Mouse (Mus musculus) ES-CJ7 (cell line): Measurements from ENCODE around the gene Smim14.
"Not testable (repeated sequence)": the region's sequence is repeated elsewhere in the genome, so short reads cannot be mapped to it uniquely, and the experiment has no call there.

Source experiments
- DNase-seq: peaks from one replicate; pipeline ENCODE4 v3.0.0; 2011; ENCODE audit warnings: low read depth, low spot score

Gene Smim14

DNA sequence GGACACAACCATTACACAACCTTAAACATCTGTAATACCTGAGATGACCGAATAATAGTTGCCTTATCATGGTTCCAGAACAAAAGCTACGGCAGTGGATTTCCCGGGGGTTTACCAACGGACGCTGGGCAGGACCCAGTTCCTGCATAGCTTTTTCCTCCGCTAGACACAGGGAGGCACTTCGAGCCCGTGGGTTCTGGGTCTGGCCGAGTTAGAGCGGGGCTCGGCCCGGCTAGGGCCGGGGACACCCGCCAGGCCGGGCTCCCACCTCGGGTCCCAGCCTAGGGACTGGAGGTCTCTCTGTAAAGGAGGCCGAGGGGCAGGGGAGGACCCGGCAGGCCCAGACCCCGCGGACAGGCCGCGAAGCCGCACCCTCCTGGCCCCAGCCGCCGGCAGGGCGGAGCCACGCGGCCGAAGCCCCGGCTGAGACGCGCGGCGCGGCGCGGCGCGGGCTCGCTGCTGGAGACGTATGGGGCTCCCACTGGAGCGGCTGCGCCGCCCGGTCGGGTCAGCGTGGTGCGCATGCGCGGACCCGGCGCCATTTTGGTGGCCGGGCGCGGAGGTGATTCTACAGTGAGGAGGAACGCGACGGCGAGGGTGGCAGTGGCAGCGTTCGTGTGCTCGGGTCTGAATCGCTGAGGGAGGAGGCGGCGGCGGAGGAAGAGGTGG, at the start of gene Smim14, which contains the start of gene Ube2k:
Gene Smim14 (minus strand): TSS at position 434 of the 669 bp plus-strand sequence.
Gene Ube2k (plus strand): TSS at position 483 of the 669 bp plus-strand sequence.
- peak; percentile 90 for DNase-seq

DNA sequence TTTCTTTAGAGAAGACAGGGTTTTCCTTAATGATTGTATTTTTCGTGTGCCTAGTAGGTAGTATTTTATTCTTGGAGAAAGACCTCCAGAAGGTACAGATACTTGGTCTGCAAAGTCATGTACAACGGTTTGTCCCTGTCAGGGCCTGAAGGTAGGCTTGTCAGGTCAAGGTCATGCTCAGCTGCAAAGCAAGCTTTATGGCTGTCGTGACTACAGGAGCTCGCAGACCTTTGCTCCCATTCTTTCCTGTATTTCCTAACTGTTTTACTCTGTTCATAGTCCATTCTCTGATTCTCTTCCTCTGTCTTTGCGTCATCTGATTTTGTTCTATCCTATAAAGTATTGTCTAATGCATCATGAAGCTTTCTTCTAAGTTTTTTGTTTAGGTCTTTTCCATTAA, 49.3 kb upstream of the Smim14 start:
- no peak for DNase-seq

DNA sequence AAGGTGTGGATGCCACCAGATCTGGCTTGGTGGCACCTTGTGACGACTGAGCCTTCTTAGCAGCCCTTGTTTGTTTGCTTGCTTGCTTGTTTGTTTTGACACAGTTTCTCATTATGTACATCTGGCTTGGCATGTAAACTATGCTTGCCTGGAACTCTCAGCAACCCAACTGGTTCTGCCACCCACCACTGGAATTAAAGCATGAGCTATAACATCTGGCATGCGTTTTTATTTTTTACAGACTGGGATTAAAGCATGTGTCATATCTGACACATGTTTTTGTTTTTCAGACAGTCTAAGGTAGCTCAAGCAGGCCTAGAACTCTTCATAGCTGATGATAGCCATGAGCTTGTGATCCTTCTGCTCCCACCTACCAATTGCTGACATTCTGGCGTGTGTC, 41.6 kb upstream of the Smim14 start:
- no peak for DNase-seq

DNA sequence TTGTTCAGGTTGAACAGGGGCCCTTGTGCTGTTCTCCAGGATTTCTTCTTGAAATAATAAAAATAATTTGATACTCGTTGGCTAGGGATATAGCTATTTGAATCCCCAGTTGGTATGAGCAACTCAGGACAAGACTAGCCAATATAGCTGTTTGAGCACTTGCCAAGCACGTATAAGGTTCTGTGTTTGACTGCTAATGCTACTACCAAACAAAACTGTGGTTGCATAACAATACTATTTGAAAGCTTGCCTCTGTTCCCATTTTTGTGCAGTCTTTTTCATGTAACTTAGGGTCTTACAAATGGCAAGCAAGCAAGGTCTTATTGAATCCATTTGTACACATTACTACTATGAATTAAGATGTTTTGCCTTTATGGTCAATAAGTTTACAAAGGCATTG, 38.9 kb upstream of the Smim14 start:
- DNase-seq, result no peak

DNA sequence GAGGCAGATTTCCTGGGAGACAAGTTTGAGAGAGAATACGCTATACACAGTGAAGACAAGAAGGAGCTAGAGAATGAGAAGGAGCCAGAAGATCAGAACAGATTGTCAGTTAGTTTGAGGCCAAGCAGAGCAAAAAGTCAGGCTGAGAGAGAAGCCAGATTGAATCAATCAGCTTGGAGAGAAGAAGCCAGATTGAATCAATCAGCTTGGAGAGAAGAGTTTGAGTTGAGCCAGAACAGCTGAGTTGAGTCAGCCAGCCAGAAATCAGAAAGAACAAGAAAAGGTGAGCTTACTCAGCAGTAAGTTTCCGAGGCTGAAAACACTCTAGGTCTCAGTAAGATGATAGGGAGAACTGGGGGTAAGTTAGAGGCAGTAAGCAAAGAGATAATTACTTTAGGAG, 37.9 kb upstream of the Smim14 start:
- DNase-seq, result no peak

DNA sequence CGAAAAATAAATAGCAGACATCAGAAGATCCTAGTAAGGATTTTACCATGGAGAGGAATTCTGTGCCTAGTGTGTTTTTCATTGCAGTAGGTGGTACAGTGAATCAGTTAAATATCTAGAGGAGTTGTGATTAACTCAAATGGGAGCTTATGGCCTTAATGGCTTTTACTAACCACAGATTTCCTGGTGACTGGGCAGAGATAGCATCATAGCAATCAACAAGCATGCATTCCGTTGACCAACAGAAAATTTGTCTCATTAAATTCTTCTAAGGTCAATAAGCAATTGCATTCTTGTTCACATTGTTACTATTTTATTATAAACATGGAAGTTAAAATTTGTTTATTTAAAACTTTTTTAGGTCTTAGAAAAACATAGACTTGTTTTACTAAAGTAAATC, 28.5 kb upstream of the Smim14 start:
- no peak for DNase-seq

DNA sequence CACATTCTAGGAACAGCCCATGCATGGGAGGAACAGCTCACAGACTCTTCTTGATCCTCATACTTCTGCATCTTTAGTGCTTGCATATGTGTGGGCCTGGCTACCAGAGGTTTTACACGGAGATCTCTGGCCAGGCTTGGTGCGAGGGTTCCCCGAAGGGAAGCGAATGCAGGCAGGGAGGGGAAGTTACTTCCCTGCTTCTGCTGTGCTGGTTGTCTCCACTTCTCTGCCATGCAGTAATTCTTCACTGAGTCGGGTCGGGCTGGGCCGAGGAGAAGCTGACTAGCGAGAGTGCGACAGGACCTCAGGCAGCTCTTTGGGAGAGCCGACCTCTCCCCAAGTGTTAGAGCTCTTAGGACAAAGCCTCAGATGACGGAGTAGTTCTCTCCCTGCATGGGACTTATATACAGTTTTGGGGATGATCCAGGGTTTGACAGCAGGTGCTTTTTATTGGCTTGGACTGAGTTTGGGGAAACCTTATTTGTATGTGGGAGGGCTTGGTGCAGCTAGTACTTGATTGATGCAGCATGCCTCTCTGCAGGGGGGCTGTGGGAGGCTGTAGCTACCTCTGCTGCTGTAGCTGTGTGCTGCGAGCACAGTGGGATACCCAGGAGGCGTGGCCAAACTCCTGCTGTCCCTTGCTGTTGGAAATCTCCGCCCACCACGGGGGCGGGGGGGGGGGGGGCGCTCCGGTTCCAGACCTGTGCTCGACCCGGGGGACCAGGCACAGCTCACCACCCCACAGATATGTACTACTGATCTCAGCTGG, 24.3 kb upstream of the Smim14 start:
- peak; percentile 91 for DNase-seq

DNA sequence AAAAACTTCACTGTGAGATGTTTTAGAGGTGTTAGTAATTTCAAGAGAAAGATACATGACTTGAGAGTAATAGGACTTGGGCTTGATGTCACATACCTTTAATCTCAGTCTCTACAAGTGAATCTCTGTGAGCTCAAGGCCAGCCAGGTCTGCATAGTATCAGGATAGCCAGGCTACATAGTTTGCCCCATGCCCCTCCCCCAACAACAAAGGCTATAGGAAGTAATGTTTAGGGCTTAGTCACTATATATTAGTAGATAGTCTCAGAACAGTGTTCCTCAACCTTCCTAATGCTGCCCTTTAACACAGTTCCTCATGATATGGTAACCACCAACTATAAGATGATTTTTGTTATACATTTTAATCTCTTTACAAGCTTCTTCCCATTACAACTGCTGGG, 20.1 kb upstream of the Smim14 start:
- DNase-seq, result no peak

DNA sequence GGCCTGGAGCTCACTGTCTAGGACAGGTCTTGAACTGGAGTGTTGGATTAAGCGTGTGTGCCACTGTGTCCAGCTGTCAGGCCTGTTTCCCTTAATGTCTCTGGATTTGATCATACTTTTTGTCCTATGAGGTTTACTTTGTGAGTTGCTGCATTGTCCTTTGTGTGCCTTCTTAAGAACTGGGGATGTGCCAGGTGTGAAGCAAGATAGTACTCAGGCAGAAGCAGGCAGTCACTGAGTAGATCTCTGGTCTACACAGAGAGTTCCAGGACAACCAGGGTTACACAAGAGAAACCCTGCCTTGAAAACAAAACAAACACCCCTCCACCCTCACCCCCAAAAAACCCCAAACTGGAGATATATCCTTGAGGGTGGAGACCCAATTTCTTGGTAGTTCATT, 12.7 kb upstream of the Smim14 start:
- DNase-seq, result no peak

DNA sequence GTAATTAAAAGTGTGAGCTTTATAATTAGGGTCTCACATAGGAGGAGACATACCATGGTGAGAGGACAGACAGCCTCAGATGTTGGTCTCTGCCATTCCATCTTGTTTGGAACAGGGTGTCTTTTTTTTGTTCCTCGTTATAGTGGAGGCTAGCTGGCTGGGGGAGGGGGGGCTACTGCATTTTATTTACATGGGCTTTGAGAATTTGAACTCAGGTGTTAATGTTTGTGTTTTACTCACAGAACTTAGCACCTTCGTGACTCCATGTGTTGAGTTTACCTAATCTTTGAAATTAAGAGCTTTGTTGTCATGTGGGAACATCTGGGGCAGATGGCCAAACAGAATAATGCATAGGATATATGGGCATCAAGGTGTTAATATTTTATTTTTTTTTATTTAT, 7.6 kb upstream of the Smim14 start:
- no peak for DNase-seq

DNA sequence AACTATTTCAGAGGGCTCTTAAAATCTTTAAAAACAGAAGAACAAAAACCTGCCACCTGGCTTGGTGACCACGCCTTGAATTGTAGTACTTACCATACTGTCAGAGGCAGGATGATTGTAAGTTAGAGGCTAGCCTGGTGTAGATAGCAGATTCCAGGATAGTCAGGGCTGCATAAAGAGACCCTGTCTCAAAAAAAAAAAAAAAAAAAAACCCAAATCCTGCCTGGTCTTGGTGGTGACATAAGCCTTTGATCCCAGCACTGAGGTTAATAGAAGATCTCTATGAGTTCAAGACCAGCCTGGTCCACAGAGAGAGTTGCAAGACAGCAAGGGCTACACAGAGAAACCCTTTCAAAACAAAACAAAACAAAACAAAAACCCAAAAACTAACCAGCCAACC, 6.5 kb upstream of the Smim14 start:
- no peak for DNase-seq

DNA sequence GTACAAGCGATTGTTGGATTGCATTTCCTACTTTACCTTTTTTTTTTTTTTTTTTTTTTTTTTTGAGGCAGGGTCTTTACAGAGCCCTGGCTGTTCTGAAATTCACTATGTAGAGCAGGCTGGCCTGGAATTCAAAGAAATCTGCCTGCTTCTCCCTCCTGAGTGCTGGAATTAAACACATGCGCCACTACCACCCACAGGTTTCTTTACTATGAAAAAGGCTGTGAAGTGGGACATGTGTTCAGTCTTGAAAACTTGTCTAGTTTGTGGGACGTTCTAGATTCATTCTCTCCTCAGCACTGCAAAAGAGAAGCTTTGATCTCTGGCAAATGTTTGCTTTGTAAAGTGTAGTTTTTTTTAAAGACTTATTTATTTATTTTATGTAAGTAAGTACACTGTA, 4.9 kb upstream of the Smim14 start:
- DNase-seq, result no peak

DNA sequence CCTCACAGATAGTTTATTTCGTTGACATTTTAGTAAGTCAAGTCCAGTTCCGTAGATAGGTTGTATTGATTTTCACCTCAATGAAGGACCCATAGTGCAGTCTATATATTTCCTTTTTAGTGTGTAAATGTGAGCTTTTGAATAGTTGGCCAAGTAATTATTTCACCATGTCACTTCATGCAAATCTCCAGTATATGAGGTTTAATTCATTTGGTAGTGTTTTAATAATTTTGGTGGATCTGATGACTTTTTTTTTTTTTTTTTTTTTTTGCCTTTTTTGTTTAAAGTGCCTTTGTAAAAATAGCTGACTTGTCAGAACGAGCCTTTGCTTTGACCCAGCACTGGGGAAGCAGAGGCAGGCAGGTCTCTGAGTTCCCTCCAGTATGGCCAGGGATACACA, 2.8 kb upstream of the Smim14 start:
- no peak for DNase-seq

DNA sequence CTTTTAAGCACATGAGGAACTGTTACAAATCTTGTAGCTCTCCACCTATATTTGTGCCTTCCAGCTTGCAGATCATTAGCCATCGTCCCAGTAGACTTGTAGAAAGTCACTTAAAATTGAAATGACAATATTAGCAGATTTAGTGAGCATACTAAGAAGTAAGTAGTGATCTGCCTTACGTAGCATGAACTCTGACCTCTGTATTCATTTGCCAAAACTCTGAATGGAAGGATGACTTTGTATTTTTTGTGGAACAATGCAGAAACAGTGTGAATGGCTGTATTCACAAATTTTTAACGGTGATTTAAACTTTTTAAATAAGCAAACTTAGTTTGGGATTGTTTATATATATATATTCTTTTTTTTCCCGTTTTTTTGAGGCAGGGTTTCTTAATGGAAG, 1.8 kb upstream of the Smim14 start:
- DNase-seq, result no peak

DNA sequence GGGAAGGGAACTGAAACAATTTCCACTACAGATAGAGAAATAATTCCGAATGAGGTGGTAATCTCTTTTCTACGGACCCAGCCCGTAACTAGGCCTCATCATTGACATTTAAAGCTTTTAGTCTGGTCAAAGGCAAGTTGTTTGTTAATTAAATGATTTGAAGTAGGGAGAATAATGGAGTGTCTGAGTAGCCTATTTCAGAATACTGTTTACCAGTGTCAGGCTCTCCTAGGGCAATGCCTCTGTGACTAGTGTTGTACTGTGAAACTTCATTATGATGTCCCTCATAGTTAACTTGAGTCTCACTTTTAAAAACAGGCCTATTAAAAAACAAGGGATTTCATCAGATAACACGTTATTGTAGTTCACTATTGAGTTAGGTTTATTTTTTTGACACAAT, 1.1 kb upstream of the Smim14 start:
- DNase-seq, result no peak

DNA sequence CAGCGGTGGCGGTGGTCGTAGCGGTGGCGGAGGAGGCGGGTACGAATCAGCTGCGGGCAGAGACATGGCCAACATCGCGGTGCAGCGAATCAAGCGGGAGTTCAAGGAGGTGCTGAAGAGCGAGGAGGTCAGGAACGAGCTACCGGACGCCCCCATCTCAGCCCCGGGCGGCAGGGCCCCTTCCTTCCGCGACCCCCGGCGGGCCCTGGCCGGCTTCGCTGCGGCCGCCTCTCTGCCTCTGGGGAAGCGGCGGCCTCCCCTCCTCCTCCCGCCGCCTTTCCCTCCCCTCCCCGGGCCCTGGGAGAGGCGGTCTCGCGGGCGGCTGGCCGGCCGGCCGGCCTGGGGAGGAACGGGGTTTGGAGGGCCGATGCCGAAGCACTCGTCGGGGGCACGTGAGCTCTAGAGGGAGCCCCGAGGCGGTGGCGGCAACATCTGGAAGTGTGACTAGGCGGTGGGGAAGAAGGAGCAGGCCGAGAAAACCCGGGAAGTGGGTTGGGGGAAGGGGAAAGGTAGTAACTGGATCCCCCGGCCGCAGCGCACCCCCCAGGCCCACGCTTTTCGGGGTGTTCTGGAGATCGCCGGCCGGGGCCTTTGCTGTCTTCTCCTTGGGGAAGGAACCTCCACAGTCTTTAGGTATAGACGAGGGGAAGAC, 562 bp upstream of the Smim14 start:
- peak; percentile 69 for DNase-seq

DNA sequence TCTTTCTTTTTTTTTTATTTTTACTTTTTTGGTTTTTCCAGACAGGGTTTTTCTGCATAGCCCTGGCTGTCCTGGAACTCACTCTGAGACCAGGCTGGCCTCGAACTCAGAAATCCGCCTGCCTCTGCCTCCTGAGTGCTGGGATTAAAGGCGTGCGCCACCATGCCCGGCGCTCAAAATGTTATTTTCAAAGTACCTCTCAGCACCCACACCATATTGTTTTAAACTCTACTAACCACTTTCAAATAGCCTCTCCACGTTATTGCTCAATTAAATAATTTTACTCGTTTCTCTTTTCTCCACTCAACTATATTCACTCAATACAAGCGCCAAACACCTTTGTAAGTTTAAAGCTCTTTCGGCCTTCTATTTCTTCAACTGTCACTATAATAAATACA, 917 bp downstream of the Smim14 start:
- DNase-seq, result not testable (repeated sequence)

DNA sequence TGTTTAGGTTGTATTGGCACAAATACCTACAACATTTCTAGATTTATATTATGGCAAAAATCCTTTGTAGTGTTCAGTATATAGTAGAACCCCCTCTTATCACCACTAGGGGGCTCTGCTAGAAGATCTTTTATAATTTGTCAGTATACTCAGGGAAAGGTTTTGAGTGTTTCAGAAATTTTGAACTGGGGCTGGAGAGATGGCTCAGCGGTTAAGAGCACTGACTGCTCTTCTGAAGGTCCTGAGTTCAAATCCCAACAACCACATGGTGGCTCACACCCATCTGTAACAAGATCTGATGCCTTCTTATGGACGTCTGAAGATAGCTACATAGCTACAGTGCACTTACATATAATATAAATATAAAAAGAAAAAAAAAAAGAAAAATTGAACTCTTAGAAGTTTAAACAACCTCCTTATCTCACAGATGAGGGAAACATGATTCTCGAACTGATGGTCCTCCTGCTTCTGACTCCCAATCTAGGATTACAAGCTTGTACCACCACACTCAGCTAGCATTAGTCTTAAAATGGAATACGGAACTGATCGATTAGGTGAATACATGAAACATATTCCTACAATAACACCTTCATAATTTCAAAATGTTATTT, 1.4 kb downstream of the Smim14 start:
- peak; percentile 25 for DNase-seq

DNA sequence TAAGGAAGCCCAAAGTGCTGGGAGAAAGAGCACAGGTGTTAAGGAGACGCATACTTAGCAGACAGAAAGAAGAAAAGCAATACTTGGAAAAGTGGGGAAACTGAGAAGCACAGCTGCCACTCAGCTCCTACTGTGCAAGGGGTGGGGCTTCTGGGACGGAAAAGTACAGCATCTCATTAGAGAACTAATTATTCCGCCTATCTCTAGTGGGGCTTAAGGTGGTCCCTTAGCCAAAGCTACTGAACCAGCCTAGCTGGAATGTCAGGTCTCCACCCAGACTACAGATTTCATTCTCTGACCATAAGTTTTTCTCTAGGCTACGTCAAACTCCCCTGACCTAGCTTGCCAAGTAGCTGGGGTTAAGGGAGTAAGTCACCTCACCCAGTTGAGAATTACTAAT, 2.5 kb downstream of the Smim14 start:
- DNase-seq, result peak; percentile 48

DNA sequence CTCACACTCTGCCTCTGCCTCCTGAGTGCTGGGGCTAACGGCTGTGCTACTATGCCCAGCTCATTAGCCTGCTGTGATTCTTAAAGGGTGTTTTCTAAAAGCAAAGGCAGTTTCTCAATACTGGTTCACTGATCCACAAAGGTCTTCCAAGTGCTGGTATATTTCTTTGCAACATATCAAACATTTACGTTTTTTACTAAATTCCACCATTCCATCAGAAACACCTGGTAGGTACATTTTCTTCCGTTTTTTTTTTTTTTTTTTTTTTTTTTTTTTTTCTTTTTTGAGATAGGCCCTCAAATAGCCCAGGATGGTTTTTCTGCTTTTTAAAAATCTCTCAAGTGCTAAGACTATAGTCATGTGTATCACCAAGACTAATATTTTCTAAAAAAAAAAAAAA, 5.7 kb downstream of the Smim14 start:
- DNase-seq, result no peak

DNA sequence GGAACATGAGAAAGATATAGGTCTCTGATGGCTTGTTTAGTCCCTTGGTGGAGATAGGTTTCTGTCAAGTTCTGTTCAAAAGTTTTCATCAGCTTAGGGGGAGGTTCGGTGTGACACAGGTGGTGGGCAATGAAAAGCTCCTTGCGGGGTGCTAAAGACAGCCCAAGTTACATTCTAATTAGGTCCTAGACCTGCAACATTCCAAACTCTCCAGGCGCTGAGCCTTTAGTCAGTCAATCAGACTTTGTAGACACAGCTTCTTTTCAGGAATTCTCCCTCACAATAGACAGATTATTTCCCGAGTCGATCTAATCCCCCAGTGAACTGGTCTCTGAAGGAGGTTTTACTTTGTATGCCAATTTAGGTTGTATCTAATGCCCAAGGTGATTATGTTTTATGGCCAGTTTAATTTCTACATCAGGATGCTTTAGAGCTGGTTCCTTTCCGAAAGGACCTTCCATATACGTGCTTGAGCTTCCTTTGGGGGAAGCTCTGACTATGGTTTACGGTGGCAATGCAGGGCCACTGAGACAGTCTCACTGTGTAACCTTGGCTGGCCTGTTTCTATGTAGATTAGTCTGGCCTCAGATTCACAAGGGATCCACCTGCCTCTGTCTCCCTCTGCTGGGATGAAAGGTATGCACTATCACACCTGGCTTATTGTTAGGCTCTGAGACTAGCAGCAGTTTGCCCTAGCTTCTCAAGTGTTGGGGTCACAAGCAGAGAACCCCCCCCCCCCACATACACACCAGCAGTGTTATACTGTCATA, 11.1 kb downstream of the Smim14 start:
- DNase-seq, result peak; percentile 84

DNA sequence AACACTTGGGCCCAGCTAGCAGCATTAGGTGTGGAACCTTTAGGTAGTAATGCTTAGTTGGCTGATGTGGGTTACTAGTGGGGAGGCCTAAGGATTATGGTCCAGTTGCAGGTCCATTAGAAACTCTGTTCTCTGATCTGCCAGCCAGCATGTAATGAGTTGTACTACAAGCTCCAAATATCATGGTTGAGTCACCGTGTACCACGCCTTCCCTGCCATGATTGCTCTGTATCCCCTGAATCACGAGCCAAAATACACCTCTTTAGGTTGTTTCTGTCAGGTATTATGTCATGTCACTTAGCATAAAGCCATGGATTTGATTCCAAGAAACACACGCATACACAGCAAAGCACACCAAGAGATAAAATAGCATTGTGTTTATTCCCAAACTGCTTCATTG, 12.2 kb downstream of the Smim14 start:
- no peak for DNase-seq
